Mouse (Mus musculus) cerebellum, postnatal 4 days (tissue): ENCODE data around the gene Cysltr1.

Source experiments
- DNase-seq, 2 experiments: peaks; one replicate each; pipeline ENCODE4 v3.0.0; 2022; ENCODE audit warnings: low spot score in 2 of 2, mixed read lengths in 1 of 2

Gene Cysltr1

DNA sequence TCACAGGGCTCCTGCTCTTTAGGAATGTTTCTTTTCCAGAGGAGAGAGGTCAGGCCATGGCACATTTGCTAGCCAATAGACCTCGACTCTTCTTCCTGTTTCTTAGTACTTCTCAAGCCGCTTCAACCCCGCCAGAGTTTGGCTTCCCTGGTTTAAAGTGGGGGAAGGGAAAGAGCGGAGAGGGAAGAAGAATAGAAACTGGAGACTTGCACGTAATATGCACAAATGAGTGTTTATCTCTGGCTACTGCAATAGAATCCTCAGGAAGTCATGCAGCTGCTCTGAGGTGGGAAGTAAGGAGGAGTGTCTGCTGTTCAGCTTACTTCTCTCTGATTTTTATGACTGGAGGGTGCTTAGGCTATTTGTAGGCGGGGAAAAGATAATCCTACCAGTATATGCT is at the start of gene Cysltr1:
Cysltr1 (minus strand) TSS at position 294 of the 400 bp plus-strand sequence.
- DNase-seq: no peak

DNA sequence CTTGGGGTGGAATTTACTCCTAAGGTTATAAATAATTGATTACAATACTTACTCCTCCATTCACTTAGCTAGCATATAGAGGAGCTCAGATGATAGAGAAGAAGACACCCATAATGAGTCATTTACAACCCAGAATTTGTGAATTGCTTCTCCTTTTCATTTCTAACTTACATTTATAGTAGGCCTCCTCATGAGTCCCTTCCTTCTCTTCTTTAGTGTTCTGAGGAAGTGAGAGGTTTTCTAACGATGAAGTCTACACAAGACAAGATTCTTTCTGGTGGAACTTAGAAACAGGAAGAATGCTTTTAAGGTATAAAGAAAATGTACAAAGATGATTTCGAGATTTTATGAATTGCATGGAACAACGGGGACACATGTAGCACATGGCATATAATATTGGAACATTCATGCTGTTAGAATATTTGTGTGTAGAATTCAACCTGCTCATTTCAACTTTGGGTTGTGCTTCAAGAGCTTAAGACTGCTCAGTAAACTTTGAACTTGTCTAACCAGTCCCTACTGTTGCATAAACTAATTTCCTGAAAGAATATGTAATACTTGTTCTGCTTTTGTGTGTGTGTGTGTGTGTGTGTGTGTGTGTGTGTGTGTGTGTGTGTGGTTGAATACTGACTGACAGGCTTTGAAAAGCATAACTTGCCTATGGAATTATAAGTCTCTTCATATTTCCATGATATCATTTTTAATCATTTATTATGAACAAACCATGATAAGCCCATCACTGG is 31.5 kb upstream of the Cysltr1 start:
- no peak for DNase-seq

DNA sequence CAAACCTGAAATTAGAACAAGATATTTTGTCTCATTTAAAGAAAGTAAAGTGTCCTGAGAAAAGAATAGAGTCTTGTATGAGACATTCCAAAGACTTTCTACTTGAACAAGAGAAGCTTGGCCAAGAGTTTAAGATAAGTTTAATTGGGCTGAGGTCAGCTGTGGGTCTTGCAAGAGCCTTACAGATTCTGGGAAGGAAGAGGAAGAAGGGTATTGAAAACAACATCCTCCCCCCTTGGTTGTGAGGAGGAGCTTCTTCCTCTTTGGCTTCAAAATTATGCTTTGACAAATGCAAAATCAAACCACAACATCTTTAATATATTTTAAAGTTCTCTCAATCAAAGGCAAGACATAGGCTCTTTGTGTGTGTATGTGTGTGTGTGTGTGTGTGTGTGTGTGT is 30.1 kb upstream of the Cysltr1 start:
- DNase-seq: no peak

DNA sequence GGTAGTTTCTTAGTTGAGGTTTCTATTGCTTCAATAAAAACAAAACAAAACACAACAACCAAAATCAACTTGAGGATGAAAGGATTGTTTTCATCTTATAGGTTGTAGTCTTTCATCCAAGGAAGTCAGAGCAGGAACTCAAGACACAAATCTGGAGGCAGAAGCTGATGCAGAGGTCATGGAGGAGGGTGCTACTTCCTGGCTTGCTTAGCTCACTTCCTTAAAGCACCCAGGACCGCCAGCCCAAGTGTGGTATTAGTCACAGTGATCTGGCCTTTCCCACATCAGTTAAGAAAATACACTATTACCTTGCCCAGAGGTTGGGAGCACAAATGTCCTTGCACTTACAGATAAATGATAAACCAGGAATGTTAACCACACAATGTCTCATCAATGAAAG is 25.0 kb upstream of the Cysltr1 start:
- no peak for DNase-seq

DNA sequence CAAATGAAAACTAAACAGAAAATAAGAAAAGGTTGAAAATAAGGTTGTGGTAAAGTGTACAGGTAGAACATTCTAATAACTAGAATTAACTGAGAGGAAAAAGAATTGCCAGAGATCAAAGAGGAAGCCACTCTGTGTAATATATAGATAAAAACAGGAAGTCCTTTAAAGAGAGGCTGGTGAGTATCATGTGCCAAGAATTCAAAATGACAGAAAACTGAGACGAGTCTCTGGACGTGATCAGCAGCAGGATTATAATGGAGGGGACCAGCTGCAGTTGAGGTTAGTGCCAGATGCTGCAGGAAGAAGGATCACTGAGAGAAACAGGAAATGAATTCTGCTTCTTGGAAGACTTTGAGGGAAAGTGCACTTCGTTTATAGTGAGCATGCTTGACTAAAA is 20.2 kb upstream of the Cysltr1 start:
- DNase-seq: no peak

DNA sequence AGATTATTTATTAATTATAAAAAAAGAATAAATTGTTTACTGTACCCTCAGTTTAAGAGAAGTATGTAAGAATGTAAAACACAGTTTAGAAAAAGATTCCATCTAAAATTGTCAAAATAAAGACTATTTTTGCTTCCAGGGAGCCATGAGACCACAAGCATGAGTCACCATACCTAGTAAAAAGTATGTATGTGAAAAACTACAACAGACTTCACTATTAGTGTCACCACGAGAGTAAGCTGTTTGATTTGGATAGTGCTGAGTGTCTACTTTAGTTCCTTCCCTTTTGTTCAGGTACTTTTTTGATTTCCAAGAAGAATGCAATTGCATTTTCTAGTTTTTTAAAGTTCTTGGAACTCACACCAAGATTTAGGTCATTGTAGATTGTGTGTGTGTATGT is 19.0 kb upstream of the Cysltr1 start:
- no peak for DNase-seq

DNA sequence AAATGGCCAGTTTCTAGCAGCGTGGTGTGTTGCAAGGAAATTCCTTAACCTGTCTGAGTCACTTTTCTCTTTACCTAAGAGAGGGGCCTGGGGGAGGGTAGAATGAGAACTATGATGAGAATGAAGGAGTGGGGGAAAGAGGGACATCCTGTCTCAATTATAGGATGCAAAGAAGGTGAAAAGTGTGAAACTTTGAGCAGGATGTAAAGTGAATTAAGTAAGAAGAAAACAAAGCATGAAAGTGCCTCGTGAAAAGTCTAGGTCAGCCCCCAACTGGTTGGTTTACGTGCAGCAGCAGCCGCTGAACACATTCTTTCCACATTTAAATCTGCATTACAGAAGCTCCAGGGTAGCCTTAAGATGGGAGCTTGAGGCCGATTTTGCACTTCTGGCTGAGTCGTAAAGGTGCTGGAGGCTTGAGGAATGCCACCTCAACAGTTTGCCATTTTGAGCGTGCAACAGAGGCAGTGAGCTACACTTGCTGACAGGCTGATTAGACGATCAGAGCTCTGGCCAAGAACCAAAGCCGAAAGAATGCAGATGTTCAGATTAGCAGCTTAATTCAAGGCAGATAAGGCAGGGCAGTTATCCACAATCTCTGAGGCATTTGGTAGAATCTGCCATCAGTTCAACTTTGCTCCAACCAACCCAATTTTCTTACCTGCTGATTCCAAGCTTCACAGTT is 763 bp downstream of the Cysltr1 start:
- DNase-seq: no peak

DNA sequence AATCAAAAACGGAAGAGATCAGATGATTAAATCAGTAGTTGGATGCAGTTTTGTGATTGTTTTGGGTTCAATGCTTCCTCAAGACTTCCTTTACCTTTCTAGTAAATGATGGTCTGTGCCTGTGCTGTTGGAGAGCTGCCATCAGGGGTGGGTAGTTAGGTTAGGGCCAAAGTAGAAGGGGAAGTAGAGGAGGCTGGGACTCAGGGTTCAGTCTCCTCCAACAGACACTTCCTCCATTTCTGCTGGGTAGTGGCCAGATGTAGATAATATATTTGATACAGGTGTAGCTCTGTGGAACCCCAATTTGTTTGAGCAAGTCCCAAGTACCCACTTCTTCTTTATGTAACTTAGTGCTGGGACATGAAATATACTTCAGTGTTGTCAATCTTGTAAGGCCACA is 7.6 kb downstream of the Cysltr1 start:
- no peak for DNase-seq

DNA sequence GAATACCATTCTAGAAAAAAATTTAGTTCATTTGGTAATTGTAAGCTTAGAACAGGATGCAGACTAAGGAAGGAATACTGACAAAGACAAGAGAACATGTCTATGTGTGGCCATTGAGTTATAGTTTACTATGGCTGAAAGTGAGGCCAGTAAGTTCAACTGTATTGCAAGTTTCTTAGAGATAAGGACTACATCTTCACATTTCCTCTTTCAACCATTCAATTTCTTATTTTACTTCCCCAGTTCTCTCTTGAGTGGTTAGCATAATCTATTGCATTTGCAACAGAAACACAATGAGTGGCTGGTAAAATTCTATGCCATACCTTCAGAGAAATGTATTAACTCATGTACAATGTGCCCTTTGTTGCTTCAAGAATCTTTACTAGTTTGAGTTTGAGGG is 9.6 kb downstream of the Cysltr1 start:
- DNase-seq: no peak

DNA sequence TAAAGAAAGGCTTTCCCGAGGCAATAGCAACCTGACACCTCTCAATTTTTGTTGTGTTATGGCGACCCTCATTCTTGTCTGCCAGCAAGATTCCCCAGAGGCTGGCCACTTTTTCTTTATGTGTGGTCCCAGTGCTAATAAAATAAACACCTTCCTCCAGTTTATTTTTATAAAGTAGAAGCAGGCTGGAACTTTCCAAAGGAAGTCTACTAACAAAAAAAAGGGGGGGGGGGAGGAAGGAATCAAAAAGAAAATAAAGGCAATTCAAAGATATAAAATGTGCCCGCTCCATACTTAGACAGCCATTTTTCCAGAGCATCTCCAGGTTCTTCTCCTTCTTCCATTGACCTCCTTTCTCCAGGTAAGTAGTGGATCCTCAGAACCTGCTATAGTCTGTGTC is 20.6 kb downstream of the Cysltr1 start, which contains the start of gene Gm5127:
Gm5127 (plus strand) TSS at position 301 of the 400 bp plus-strand sequence.
- no peak for DNase-seq

DNA sequence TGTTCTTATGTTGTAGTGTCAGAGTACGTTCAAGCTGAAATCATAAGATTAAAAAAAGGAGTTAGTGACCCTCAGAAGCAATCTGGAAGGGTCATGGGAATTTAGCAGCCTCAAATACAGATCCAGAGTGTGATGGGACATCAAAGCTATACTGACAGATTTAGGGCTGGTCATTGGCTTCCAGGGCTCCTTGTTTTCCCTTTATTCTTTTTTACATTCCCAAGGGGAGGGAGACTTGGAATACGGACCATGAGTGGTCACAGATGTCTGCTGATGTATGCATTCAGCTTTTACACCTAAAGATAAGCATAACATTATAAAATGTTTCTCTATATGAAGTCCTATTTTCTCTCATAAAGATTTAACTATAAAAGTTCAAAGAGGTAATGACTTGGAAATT is 21.3 kb downstream of the Cysltr1 start:
- no peak for DNase-seq

DNA sequence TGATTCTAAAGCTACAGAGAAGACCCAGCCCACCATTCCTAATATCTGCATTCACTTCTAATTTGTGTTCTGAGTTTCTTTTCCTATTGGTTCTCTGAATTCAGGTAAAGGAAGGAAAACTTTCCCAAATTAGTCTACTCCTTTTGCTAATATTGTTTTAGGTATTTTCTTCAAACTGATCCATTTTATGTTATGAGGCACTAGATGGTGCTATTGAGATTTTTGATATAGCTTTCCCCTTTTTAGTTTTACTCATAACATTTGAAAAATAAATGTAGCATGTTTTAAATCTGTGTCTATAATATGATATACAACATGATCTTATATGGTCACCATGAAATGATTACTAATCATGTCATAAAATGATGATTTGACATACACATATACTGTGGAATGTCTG is 23.1 kb downstream of the Cysltr1 start:
- DNase-seq: no peak

DNA sequence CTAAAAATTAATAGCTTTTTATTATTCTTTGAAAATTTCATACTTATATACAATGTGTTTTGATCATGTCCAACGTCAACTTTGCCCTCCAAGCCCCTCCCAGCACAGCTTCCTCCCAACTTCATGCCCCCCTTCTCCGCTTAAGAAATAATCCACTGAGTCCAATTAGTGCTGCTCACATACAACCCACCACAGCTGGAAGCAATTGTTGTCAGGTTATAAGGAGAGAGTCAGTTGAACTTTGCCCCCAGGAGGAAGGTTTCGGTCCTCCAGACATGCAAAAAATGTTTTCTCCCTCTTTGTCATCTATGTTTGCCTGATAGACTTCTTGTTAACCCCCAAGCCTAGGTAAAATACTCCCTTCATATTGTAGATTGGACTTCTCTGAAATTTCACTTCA is 24.5 kb downstream of the Cysltr1 start:
- no peak for DNase-seq

DNA sequence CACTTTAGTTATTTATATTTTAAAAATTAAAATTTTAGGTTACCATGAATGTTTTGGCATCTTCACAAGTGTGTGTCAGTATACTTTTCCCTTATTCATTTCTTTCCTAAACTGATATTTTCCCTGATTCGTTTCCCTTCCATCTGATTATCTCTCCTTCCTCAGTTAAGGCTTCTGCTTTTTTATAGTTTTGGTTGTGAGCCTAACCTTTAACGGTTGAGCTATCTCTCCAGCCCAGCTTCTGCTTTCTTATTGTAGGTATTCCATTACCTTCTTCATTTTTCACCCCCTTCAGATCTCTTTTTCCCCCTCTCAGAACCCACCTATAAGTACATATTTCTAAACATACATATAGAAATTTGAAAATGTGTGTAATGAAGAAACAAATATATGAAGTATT is 48.0 kb downstream of the Cysltr1 start:
- no peak for DNase-seq

DNA sequence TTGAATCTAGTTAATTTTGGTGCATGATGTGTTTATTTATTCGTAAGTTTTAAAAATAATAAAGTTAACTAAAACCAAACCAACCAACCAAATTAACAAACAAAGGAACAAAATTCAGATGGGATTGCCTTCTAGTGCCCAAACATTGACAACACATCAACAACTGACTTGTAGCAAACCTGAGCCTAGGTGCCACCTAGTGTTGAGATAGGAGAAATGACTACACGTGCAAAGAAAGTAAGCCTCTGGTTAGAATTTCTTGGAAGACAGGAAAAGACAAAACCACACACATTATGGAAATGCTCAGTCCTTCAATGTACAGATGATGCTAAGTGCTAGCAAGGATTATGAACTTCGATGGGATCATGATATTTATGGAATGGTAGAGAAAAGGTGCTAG is 67.1 kb downstream of the Cysltr1 start:
- no peak for DNase-seq
